Mouse (Mus musculus) liver, embryonic 13.5 days (tissue): Measurements from ENCODE around the gene Ndufa4l2. TPM values are rescaled to one million over a fixed set of nuclear protein-coding genes. Genes with fewer than 3 reads are reported as not detected.

Experiments
- ATAC-seq: fragments of 200-750 bp; cut with Nextera tagmentation; 2 replicates; pipeline ENCODE4 v1.8.0; 2017; ENCODE audit warnings: low read depth, mild to moderate bottlenecking, moderate number of reproducible peaks, moderate library complexity
- DNase-seq: peaks from one replicate; pipeline ENCODE4 v3.0.0; 2022
- H3K27ac ChIP-seq: fragments of 300-500 bp; sonication (generic); 2 replicates; pipeline ENCODE4 v1.5.1; 2015; ENCODE audit warnings: moderate library complexity, mild to moderate bottlenecking, inconsistent platforms
- H3K27me3 ChIP-seq: fragments of 300-500 bp; sonication (generic); 2 replicates; pipeline ENCODE4 v1.6.1; 2015; ENCODE audit warnings: mild to moderate bottlenecking, inconsistent platforms
- H3K36me3 ChIP-seq: fragments of 300-500 bp; sonication (generic); 2 replicates; pipeline ENCODE4 v1.6.1; 2015; ENCODE audit warnings: mild to moderate bottlenecking, inconsistent platforms
- H3K4me1 ChIP-seq: fragments of 300-500 bp; sonication (generic); replicated peaks from 2 replicates; pipeline ENCODE4 v1.6.1; 2015; ENCODE audit warnings: inconsistent platforms
- H3K4me2 ChIP-seq: fragments of 300-500 bp; sonication (generic); 2 replicates; pipeline ENCODE4 v1.6.1; 2015; ENCODE audit warnings: inconsistent platforms, mild to moderate bottlenecking, moderate library complexity
- H3K4me3 ChIP-seq: fragments of 300-500 bp; sonication (generic); replicated peaks from 2 replicates; pipeline ENCODE4 v1.5.1; 2015; ENCODE audit warnings: mild to moderate bottlenecking, inconsistent platforms
- H3K9ac ChIP-seq: fragments of 300-500 bp; sonication (generic); 2 replicates; pipeline ENCODE4 v1.6.1; 2015; ENCODE audit warnings: mild to moderate bottlenecking, inconsistent platforms
- H3K9me3 ChIP-seq: fragments of 300-500 bp; sonication (generic); replicated peaks from 2 replicates; pipeline ENCODE4 v1.6.1; 2016; ENCODE audit warnings: inconsistent platforms
- WGBS: fragments of 180-500 bp; shearing (Covaris S2); methylation state at CpG from one replicate; pipeline ENCODE4 v1.1.7; 2015; ENCODE audit not compliant: insufficient replicate concordance; 5-methylcytosine and 5-hydroxymethylcytosine counted together
- polyA plus RNA-seq: library from polyadenylated mRNA; unstranded; fragments of >200 nt; fragmentation: Nextera tagmentation; extraction: Ambion mirVana; gene quantifications from 2 replicates; pipeline ENCODE4 v1.2.1, GENCODE M21; 2015

Gene Ndufa4l2
- polyA plus RNA-seq, 1 experiment from 2014 or later, result 2.8 TPM

DNA sequence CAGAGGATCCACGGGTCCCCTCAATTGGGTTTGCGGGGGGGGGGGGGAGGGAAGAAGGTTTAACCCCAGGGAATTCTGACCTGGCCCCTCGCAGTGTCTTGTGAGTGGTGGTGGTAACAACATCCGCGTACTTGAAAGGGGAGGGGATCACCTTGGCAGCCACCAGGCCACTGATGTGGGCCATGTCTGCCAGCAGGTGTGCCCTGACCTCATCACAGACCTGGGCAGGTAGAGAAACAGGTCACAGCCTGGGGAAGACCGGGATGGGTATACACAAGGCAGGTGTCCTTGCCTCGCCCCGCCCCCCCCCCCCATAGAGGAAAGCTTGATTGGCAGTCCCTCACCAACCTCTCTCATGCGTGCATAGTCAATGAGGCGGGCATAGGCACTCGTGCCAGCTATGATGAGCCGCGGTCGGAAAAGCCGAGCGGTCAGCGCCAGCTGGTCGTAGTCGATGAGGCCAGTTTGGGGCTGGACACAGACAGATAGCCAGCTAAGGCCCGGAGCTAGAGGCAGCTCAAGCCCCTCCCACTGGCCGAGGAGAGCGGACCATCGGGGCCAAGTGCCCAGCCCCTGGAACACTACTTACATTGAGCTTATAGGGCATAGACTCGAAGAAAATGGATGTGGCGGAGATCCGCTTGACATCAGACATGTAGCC is 4.4 kb downstream of the Ndufa4l2 start:
- peaks cover 69% of the 10 kb centered on the region for H3K4me1 ChIP-seq
- no peak overlapping the region for H3K27ac ChIP-seq
- no peak overlapping the region for H3K4me2 ChIP-seq
- no peak for DNase-seq
- ATAC-seq, result no peak
- H3K9ac ChIP-seq, result no peak overlapping the region
- no peak overlapping the region for H3K4me3 ChIP-seq
- H3K9me3 ChIP-seq, result no peaks in the 10 kb centered on the region
- WGBS, result 88% methylated on average over 26 of the region's 26 CpGs
- peaks cover 52% of the 10 kb centered on the region for H3K27me3 ChIP-seq
- H3K36me3 ChIP-seq, result peaks cover 42% of the 10 kb centered on the region

DNA sequence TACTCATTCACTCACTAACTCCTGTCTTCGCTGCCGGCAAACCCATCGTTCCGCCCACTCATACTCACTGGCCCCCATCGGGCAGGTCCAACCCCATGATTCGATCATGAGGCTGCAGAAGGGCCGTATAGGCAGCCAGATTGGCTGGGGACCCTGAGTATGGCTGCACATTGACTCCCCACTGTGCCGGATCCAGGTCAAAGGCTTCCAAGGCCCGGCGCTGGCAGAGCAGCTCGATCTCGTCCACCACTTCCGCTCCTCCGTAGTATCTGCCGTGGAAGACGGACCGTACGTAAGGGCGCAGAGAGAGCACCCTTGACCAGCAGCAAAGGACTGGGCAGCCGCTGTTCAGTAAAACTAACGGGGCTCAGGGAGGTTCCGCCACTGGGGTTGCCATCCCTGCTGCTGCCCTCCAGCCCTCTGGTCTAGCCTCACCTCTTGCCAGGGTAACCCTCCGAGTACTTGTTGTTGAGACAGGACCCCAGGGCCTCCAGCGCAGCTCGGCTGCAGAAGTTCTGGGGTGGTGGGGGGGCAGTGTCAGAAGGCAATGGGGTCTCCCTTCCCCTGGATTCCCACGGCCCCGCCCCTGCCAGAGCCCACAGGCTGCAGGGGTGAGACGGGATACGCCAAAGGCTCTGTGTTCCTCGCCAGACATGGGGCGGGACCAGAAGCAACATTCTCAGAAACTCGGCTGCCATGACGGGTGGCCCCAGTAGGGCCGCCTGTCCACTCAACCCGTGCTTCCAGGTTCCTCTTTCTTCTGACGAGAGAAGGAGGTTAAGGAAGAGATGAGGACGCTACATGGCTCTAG is 5.3 kb downstream of the Ndufa4l2 start:
- Histone ChIP-seq H3K4me1 (peaks cover 60% of the 10 kb centered on the region), H3K9ac (peak overlapping the region; percentile 84), H3K27ac (peak overlapping the region; percentile 86; the same call in 1 of the 2 replicates), H3K4me3 (peak overlapping the region; percentile 72), H3K36me3 (peaks cover 42% of the 10 kb centered on the region), H3K4me2 (peak overlapping the region; percentile 87), H3K9me3 (no peaks in the 10 kb centered on the region), H3K27me3 (peaks cover 52% of the 10 kb centered on the region)
- DNase-seq (no peak), ATAC-seq (no peak)
- 88% methylated on average over 37 of the region's 37 CpGs for WGBS

DNA sequence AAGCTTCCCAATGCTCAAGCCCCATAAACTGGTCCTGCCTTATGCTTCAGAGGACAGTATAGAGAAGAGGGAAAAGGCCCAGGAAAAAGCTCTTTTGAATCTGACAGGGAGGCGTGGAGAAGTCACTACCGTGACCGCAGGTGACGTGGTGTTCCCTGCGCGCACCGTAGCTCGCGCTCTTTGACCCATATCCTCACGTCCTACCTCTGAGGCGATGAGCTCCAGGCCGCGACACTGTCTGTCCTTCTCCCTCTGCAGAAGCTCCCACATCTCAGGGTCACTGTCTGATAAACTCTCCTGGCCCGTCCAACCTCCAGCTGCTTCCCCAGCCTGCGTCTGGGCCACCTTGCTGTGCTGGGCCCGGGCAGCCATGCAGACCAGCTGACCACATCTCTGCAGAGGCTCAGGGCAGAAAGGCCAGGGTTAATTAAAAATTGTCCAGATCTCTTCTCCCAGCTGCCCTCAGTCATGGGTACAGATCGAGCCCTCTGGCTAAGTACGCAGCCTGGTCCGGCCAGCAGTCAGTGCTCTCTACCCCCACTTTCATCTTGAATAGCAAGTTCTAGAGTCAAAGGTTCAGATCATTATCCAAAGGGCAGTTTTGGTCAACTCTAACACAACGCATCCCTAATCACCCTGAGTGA is 6.1 kb downstream of the Ndufa4l2 start:
- Histone ChIP-seq H3K27ac (peak overlapping the region; percentile 86), H3K9ac (peak overlapping the region; percentile 84), H3K9me3 (no peaks in the 10 kb centered on the region), H3K4me1 (peaks cover 53% of the 10 kb centered on the region), H3K36me3 (peaks cover 42% of the 10 kb centered on the region), H3K27me3 (peaks cover 52% of the 10 kb centered on the region), H3K4me3 (peak overlapping the region; percentile 72), H3K4me2 (peak overlapping the region; percentile 87)
- no peak for DNase-seq
- 68% methylated on average over 20 of the region's 20 CpGs for WGBS
- peak; percentile 5; the same call in 1 of the 2 replicates for ATAC-seq

DNA sequence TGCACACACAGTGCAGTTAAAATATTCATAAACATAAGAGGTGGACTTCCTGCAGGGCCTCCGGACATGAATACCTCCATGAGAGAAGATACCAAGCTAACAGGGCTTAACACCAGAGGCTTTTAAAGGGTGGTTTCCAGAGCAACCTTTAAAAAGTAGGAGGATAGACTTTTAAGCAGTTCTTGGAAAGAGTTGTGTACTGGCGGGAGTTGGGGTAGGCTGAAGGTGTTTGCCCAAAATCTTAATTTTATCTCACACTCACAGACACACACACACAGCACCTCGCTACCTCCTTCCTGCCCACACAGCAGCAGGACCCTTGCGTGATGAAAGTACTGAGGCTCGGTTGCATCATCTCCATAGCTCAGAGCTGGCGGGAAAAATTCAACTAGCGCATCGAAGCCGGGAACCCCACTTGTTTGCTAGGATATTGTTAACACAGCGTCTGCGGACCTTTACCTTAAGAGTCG is 6.9 kb downstream of the Ndufa4l2 start:
- ATAC-seq, result peak; percentile 72
- Histone ChIP-seq H3K4me2 (peak overlapping the region; percentile 87), H3K9me3 (no peaks in the 10 kb centered on the region), H3K27ac (peak overlapping the region; percentile 86), H3K27me3 (peaks cover 53% of the 10 kb centered on the region), H3K36me3 (peaks cover 42% of the 10 kb centered on the region), H3K9ac (peak overlapping the region; percentile 84), H3K4me3 (peak overlapping the region; percentile 72), H3K4me1 (peaks cover 51% of the 10 kb centered on the region)
- 1% methylated on average over 12 of the region's 12 CpGs for WGBS
- peak; percentile 50 for DNase-seq

DNA sequence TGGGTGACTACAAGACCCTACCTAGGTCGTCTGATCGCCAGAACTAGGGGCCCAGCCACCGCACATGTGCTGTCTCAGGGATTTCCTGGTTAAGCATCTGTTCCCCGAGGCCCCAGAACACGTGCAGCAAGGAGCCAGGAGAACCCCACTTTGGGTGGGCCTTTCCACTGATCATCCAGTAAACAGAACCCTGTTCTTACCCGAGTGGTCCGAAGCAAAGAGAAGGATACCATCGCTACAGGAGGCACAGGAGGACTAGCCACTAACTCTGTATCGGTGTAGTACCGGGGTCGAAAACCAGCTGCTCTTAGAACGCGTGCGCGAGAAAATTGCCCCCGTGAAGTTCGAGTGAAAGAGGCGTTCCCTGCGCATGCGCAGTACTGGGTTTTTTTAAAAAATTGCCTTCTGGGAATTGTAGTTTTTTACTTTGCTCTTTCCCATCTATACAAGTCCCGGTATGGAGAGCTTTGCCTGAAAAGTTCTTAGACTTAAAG is 7.4 kb downstream of the Ndufa4l2 start, which contains the start of gene Shmt2:
Shmt2 (minus strand) TSS at position 357 of the 494 bp plus-strand sequence.
- DNase-seq (peak; percentile 82), ATAC-seq (peak; percentile 59)
- Histone ChIP-seq H3K4me1 (peaks cover 48% of the 10 kb centered on the region), H3K4me2 (peak within 1 kb of the TSS; percentile 87), H3K9ac (peak within 1 kb of the TSS; percentile 84), H3K27me3 (peaks cover 54% of the 10 kb centered on the region), H3K9me3 (no peaks in the 10 kb centered on the region), H3K36me3 (peaks cover 38% of the 10 kb centered on the region), H3K27ac (peak within 1 kb of the TSS; percentile 86), H3K4me3 (peak within 1 kb of the TSS; percentile 72)
- under 1% methylated on average over 21 of the region's 21 CpGs for WGBS

DNA sequence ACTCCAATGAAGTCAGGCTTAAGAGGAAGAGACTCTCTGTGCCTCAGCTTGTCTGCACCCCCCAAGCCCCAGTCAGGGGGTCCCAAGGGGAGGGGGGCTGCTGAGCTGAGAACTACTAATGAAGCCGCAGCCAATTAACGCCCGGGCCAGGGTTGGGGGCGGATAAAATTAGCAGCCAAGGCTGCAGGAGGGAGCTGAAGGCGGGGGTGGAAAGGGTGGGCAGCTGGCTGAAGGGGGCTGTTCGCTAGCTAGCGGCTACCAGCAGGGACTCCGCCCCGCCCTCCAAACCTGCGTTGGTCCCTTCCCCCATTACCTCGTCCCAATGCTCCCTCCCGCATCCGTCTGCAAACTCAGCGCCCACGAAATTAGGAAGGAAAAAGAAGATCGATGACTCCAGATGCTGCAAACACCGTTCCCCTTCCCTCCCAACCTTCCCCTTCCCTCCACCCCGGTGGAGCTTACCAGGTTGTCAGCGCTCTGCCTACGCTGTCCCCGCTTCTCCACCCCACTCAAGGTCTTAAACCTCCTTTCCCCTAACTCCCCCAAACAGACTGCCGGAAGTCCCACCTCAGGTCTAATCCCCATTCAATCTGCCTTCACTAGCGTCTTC is 10.0 kb downstream of the Ndufa4l2 start:
- no peak overlapping the region for H3K9ac ChIP-seq
- WGBS, result 6% methylated on average over 22 of the region's 23 CpGs
- H3K4me1 ChIP-seq, result peaks cover 36% of the 10 kb centered on the region
- no peak overlapping the region for H3K4me3 ChIP-seq
- peaks cover 69% of the 10 kb centered on the region for H3K27me3 ChIP-seq
- H3K27ac ChIP-seq, result no peak overlapping the region
- no peaks in the 10 kb centered on the region for H3K9me3 ChIP-seq
- ATAC-seq (no peak), DNase-seq (no peak)
- H3K36me3 ChIP-seq, result peaks cover 12% of the 10 kb centered on the region
- H3K4me2 ChIP-seq, result no peak overlapping the region

DNA sequence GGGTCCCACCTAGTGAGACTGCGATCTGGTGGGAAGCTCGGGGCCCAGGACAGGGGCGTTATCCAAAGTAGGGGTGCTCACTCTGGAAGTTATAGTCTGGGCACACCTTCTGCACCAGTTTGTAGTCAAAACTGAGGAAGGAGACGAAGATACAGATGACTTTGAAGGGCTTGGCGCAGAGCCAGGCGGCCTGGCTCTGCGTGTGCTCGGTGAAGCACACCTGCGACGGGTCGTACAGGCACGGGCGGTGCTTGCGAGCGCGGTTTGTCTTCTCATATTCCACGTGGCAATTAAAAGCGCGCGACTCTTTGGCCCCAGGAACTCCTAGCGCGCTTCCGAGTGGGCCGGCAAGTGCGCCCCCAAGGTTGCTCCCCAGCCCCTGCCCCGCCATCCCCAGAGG is 11.3 kb downstream of the Ndufa4l2 start:
- WGBS, result 5% methylated on average over 26 of the region's 26 CpGs
- Histone ChIP-seq H3K9me3 (no peaks in the 10 kb centered on the region), H3K27ac (no peak overlapping the region), H3K9ac (no peak overlapping the region), H3K4me3 (peak overlapping the region; percentile 32), H3K4me1 (peaks cover 23% of the 10 kb centered on the region), H3K36me3 (no peaks in the 10 kb centered on the region), H3K27me3 (peaks cover 82% of the 10 kb centered on the region), H3K4me2 (peak overlapping the region; percentile 46)
- DNase-seq, result no peak
- ATAC-seq, result no peak

DNA sequence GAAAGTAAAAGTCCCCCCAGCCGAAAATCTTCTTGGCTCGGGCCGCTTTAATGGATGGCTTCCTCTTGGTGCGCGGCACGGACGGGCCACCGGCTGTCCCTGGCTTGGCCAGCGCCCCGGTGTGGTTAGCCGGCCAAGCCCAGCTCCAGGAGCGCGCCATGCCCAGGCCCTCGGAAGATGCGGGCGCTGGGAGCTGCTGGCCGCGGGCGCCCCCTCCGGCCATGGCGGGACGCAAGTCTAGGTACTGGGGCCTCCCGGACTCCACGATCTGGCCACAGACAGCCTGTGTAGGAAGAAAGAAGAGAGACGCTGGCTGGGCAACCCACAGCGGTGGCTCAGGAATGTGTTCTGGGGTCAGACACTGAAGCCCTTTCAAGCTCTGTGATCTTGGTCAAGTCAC is 11.9 kb downstream of the Ndufa4l2 start:
- peak; percentile 27 for DNase-seq

DNA sequence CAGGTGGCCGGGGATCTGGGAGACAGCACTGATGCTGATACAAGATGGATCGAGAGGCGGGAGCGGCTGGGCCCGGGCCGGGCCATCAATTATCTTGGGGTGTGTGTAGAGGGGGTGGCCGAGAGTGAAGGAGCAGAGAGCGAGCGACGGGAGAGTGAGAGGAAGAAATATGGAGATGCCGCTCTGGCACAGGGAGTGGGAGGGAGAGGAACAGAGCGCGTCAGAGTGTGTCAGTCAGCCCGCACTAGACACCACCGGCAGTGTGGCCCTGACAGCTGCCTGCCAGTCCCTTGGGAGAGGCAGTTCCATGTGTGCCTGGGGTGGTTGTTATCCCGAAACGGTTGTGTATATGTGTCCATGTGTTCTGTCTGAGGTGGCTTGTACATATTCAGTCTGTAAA is 12.7 kb downstream of the Ndufa4l2 start:
- H3K4me3 ChIP-seq, result no peak overlapping the region

More for the DNA sequence above, 11.9 kb downstream of the Ndufa4l2 start:
- WGBS, result under 1% methylated on average over 26 of the region's 26 CpGs
- no peak overlapping the region for H3K27ac ChIP-seq
- H3K27me3 ChIP-seq, result peaks cover 89% of the 10 kb centered on the region
- no peaks in the 10 kb centered on the region for H3K36me3 ChIP-seq
- H3K4me2 ChIP-seq, result peak overlapping the region; percentile 46
- peaks cover 16% of the 10 kb centered on the region for H3K4me1 ChIP-seq
- H3K9me3 ChIP-seq, result no peaks in the 10 kb centered on the region
- ATAC-seq, result peak; percentile 13; the same call in 1 of the 2 replicates
- H3K4me3 ChIP-seq, result peak overlapping the region; percentile 32
- no peak overlapping the region for H3K9ac ChIP-seq

DNA sequence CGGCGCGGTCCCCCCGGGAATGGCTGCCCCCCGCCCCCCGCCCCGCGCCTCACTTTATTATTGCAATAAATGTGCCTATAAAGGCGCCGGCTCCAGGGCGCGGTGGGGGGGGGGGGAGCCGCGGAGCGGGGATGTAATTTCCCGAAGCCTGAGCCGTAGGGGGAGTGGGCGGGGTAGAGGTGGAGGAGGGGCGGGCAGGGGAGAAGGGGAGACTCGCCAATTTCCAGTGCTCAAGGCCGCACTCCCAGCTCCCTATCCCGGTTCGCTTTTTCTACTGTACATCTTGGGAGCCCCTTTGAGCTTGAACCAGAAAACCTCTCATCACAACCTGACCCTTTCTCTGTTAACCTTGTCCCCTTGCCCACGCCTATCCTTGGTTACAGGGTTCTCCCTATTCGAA is 16.2 kb downstream of the Ndufa4l2 start:
- H3K4me1 ChIP-seq, result peaks cover 21% of the 10 kb centered on the region
- WGBS, result 3% methylated on average over 23 of the region's 25 CpGs
- peaks cover 100% of the 10 kb centered on the region for H3K27me3 ChIP-seq
- DNase-seq, result no peak
- H3K9ac ChIP-seq, result no peak overlapping the region
- H3K9me3 ChIP-seq, result no peaks in the 10 kb centered on the region
- no peak overlapping the region for H3K4me2 ChIP-seq
- no peak overlapping the region for H3K27ac ChIP-seq
- H3K4me3 ChIP-seq, result no peak overlapping the region
- H3K36me3 ChIP-seq, result no peaks in the 10 kb centered on the region
- ATAC-seq, result no peak

More for the DNA sequence above, 12.7 kb downstream of the Ndufa4l2 start:
- Histone ChIP-seq H3K27ac (no peak overlapping the region), H3K36me3 (no peaks in the 10 kb centered on the region), H3K9ac (no peak overlapping the region), H3K4me2 (no peak overlapping the region), H3K27me3 (peaks cover 97% of the 10 kb centered on the region), H3K4me1 (peaks cover 13% of the 10 kb centered on the region), H3K9me3 (no peaks in the 10 kb centered on the region)
- DNase-seq, result no peak
- 8% methylated on average over 17 of the region's 17 CpGs for WGBS
- ATAC-seq, result no peak
